Mouse (Mus musculus): Measurements from ENCODE around the gene Psmb4. TPM values are rescaled to one million over a fixed set of nuclear protein-coding genes. Genes with fewer than 3 reads are reported as not detected.
"Not testable (repeated sequence)": the region's sequence is repeated elsewhere in the genome, so short reads cannot be mapped to it uniquely, and the experiment has no call there.

Gene Psmb4
- 100 to 1,000 TPM; 212 to 223 TPM for total RNA-seq (2021)
- 232 and 374 TPM in 2 replicates for polyA plus RNA-seq (2012; rRNA removed)
- long read RNA-seq, transcript Psmb4-201 (7 exons, 1,183 nt) = major isoform, 46 of 49 reads
- long read RNA-seq, partial matches to known transcripts = 2 of 49 reads
- long read RNA-seq, other reads (novel, unspliced or antisense) = 1 of 49 reads

DNA sequence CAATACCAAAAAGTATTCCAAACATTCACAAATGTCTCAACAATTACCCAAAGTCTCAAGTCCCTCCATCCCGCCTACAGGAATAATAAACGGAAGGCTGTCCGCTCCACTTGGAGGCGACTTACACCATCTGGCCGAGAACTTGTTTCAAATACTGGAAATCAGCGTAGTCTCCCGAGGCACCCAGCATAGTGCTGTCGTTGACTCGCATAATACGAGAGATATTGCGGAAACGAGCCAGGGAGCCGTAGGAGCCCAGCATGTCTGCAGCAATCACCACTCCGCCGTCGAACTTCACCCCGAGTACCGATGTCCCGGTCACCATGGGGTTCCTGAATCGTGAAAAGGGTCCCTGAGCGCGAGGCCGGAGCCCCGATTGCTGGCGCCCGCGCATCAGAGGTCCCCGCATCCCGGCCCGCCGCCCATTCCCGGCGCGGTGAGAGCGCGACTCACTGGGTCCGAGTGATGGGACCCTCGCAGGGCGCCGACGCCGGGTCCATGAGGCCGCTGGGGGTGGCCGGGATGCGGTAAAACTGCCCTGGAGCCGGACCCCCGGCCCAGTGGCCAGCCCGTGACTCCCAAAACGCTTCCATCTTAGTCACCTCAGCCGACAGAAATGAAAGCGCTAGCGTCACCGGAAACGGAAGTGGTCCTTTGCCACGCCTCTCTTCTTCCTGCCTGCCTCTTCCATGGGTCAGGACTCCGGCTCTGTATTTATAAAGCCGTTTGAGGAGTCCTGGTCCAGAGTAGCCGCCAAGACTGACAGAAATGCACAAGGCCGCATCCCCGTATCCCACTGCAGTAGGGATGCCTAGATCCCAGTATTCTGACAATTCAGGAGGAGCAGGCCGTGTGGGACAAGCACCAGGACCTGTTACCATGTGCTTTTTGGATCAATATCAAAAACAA lies at the start of gene Psmb4:
Gene Psmb4 (minus strand): TSS at position 646 of the 909 bp plus-strand sequence.
- Histone ChIP-seq H3K79me2 (replicated peaks; ENCODE audit: control insufficient read depth, insufficient read depth, low read length) (no peaks in the 10 kb centered on the region), H3K36me3 (ENCODE audit: control insufficient read depth, insufficient read depth, low read length) (peaks cover 9% of the 10 kb centered on the region), H3K27me3 (ENCODE audit: control insufficient read depth, insufficient read depth, low read length) (no peaks in the 10 kb centered on the region), H3K9ac (ENCODE audit: low read depth, low read length) (peak within 1 kb of the TSS; percentile 89), H3K4me3 (peak within 1 kb of the TSS; percentile 78), H3K27ac (peak within 1 kb of the TSS; percentile 93), H3K4me1 (ENCODE audit: control insufficient read depth, insufficient read depth, low read length) (peaks cover 4% of the 10 kb centered on the region)
- DNase-seq = peak; percentile 89
- intact Hi-C loops (cut with DNase I) = loop anchor here (2.0 to 5.0 kb wide), 2 partner anchors 48 to 131 kb away; partner anchors contain the start of gene Zfp687
- TF ChIP-seq POLR2A (IDR thresholded peaks at IDR 0.05; ENCODE audit: insufficient read depth, low read depth, low read length) (peak; percentile 96), CTCF (IDR thresholded peaks at IDR 0.05) (no peak), EP300 (IDR thresholded peaks at IDR 0.05; ENCODE audit: insufficient read depth, low read depth, low read length) (peak; percentile 63; the same call in 1 of the 2 replicates)
- WGBS = under 1% methylated on average over 61 of the region's 61 CpGs

DNA sequence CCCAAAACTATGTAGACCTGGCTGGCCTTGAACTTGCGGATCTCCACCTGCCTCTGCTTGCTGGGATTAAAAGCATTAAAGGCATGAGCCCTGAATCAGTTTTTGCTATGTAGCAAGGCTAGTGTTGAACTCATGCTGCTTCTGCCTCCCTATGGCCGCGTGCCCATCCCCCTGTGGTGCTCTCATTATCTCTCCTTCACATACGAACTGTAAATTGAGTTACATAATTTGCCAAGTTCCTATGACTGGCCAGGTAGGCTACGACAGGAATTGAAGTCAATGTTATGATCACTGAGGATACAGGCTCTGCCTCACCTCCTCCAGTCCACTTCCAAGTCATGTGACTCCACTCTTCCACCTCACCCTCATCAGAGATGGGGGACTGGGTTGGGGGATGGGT lies 49.4 kb upstream of the Psmb4 start:
- 83% methylated on average over 5 of the region's 5 CpGs for WGBS
- H3K4me3 ChIP-seq; H3K27me3 ChIP-seq (ENCODE audit: control insufficient read depth, insufficient read depth, low read length); H3K4me1 ChIP-seq (ENCODE audit: control insufficient read depth, insufficient read depth, low read length); H3K79me2 ChIP-seq (replicated peaks; ENCODE audit: control insufficient read depth, insufficient read depth, low read length); intact Hi-C loops (cut with DNase I); H3K27ac ChIP-seq; DNase-seq; H3K9ac ChIP-seq (ENCODE audit: low read depth, low read length); H3K36me3 ChIP-seq (ENCODE audit: control insufficient read depth, insufficient read depth, low read length): not testable (repeated sequence)

DNA sequence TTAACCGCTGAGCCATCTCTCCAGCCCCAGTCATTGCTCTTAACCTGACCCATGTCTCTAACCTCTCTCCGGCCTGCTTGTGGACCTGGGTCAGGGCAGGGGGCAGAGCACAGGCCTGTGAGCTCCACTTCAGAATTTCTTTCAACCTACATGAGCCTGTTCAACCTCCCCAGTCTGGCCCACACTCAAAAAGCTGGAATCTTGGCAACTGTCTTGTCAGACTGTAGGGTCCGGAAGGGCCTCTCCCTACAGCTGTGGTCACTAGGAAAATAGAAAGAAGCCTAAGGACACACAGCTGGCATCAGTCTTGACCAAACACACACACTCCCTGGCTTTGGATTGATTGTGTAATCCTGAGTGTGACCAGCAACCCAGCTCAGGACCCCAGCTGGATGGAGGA lies 48.6 kb upstream of the Psmb4 start:
- peak; percentile 80 to 86 for DNase-seq
- H3K79me2 ChIP-seq (replicated peaks; ENCODE audit: control insufficient read depth, insufficient read depth, low read length); H3K27me3 ChIP-seq (ENCODE audit: control insufficient read depth, insufficient read depth, low read length); H3K36me3 ChIP-seq (ENCODE audit: control insufficient read depth, insufficient read depth, low read length); intact Hi-C loops (cut with DNase I); H3K4me3 ChIP-seq; H3K9ac ChIP-seq (ENCODE audit: low read depth, low read length): not testable (repeated sequence)
- 55% methylated on average over 3 of the region's 3 CpGs for WGBS
- H3K4me1 ChIP-seq (ENCODE audit: control insufficient read depth, insufficient read depth, low read length) = peaks cover 12% of the 10 kb centered on the region
- peak overlapping the region; percentile 17; the same call in 1 of the 2 replicates for H3K27ac ChIP-seq

GRCm38 (mm10) chr3:94934564-94934963 lies 47.8 kb upstream of the Psmb4 start:
- intact Hi-C loops (cut with DNase I) = loop anchor here (5.0 kb wide), 1 partner anchor 242 kb away; the partner anchor contains the start of gene Selenbp2
- not testable (repeated sequence) for H3K36me3 ChIP-seq (ENCODE audit: control insufficient read depth, insufficient read depth, low read length); H3K27ac ChIP-seq; H3K9ac ChIP-seq (ENCODE audit: low read depth, low read length); DNase-seq; H3K79me2 ChIP-seq (replicated peaks; ENCODE audit: control insufficient read depth, insufficient read depth, low read length); H3K27me3 ChIP-seq (ENCODE audit: control insufficient read depth, insufficient read depth, low read length); H3K4me3 ChIP-seq
- H3K4me1 ChIP-seq (ENCODE audit: control insufficient read depth, insufficient read depth, low read length) = peaks cover 13% of the 10 kb centered on the region
- 90% methylated on average over 3 of the region's 3 CpGs for WGBS

- no CpG with 5 or more reads among the region's 2 CpGs for WGBS
- not testable (repeated sequence) for H3K79me2 ChIP-seq (replicated peaks; ENCODE audit: control insufficient read depth, insufficient read depth, low read length); H3K4me3 ChIP-seq; H3K27me3 ChIP-seq (ENCODE audit: control insufficient read depth, insufficient read depth, low read length); DNase-seq; H3K9ac ChIP-seq (ENCODE audit: low read depth, low read length); H3K27ac ChIP-seq; H3K36me3 ChIP-seq (ENCODE audit: control insufficient read depth, insufficient read depth, low read length)
- intact Hi-C loops (cut with DNase I) = loop anchor here (5.0 kb wide), 1 partner anchor 241 kb away; the partner anchor contains the start of gene Selenbp2
- peaks cover 13% of the 10 kb centered on the region for H3K4me1 ChIP-seq (ENCODE audit: control insufficient read depth, insufficient read depth, low read length)
Observed at GRCm38 (mm10) chr3:94933604-94934003, 46.8 kb upstream of the Psmb4 start.

GRCm38 (mm10) chr3:94932809-94933564 lies 46.2 kb upstream of the Psmb4 start, which contains the start of gene Selenbp1:
Selenbp1 (plus strand) TSS chr3:94933056.
- TF ChIP-seq EP300 (IDR thresholded peaks at IDR 0.05; ENCODE audit: insufficient read depth, low read depth, low read length) = peak; percentile 61
- TF ChIP-seq POLR2A (IDR thresholded peaks at IDR 0.05; ENCODE audit: insufficient read depth, low read depth, low read length) = peak; percentile 99
- no peak for TF ChIP-seq CTCF (IDR thresholded peaks at IDR 0.05)
- Histone ChIP-seq H3K4me3 (peak within 1 kb of the TSS; percentile 68), H3K27me3 (ENCODE audit: control insufficient read depth, insufficient read depth, low read length) (no peaks in the 10 kb centered on the region), H3K9ac (ENCODE audit: low read depth, low read length) (peak within 1 kb of the TSS; percentile 76), H3K4me1 (ENCODE audit: control insufficient read depth, insufficient read depth, low read length) (peaks cover 13% of the 10 kb centered on the region), H3K27ac (peak within 1 kb of the TSS; percentile 96), H3K79me2 (replicated peaks; ENCODE audit: control insufficient read depth, insufficient read depth, low read length) (no peaks in the 10 kb centered on the region), H3K36me3 (ENCODE audit: control insufficient read depth, insufficient read depth, low read length) (no peaks in the 10 kb centered on the region)
- peak; percentile 92 to 94 for DNase-seq
- intact Hi-C loops (cut with DNase I) = loop anchor here (5.0 kb wide), 1 partner anchor 241 kb away; the partner anchor contains the start of gene Selenbp2
- under 1% methylated on average over 16 of the region's 16 CpGs for WGBS

GRCm38 (mm10) chr3:94932279-94932678 lies 45.5 kb upstream of the Psmb4 start:
- H3K27me3 ChIP-seq (ENCODE audit: control insufficient read depth, insufficient read depth, low read length); H3K4me3 ChIP-seq; H3K79me2 ChIP-seq (replicated peaks; ENCODE audit: control insufficient read depth, insufficient read depth, low read length); H3K9ac ChIP-seq (ENCODE audit: low read depth, low read length); H3K36me3 ChIP-seq (ENCODE audit: control insufficient read depth, insufficient read depth, low read length); DNase-seq: not testable (repeated sequence)
- peaks cover 13% of the 10 kb centered on the region for H3K4me1 ChIP-seq (ENCODE audit: control insufficient read depth, insufficient read depth, low read length)
- intact Hi-C loops (cut with DNase I) = loop anchor here (5.0 kb wide), 1 partner anchor 240 kb away; the partner anchor contains the start of gene Selenbp2
- WGBS = 50% methylated on average over 2 of the region's 2 CpGs
- peak overlapping the region; percentile 96 for H3K27ac ChIP-seq

DNA sequence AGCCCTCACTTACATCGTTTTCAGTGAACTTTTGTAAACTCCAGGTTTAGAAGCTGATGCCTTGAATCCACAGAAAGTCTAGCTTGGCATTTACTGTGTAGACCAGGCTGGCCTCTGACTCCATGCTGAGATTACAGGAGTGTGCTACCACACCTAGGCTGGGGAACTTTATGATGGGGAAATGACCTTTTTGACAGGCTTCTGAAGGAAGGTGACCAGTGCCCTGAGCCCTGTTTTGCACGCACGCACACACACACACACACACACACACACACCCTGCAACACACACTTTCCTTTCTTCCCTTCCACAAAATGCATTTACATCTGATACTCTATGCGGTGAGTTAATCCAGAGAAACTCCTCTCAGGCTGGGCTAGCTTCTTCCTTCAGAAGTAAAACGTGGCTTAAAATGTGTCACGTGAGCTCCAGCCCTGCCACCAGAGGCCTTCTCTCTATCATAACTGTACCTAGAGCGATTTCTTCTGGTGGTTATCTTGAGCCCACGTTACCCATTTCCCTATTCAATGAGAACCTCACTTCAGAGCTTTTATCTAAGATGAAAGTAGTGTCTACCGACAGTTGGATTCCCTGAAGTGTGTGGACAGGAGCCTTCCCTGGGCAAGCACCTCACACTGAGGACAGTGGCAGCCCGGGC lies 44.8 kb upstream of the Psmb4 start:
- not testable (repeated sequence) for H3K36me3 ChIP-seq (ENCODE audit: control insufficient read depth, insufficient read depth, low read length); H3K79me2 ChIP-seq (replicated peaks; ENCODE audit: control insufficient read depth, insufficient read depth, low read length); H3K27me3 ChIP-seq (ENCODE audit: control insufficient read depth, insufficient read depth, low read length); H3K4me3 ChIP-seq; H3K27ac ChIP-seq; DNase-seq; H3K9ac ChIP-seq (ENCODE audit: low read depth, low read length)
- peaks cover 13% of the 10 kb centered on the region for H3K4me1 ChIP-seq (ENCODE audit: control insufficient read depth, insufficient read depth, low read length)
- 88% methylated on average over 10 of the region's 10 CpGs for WGBS
- intact Hi-C loops (cut with DNase I) = loop anchor here (5.0 kb wide), 1 partner anchor 239 kb away; the partner anchor contains the start of gene Selenbp2
